8 mouse cellular contexts compared by ENCODE assay signal in the genomic region with DNA sequence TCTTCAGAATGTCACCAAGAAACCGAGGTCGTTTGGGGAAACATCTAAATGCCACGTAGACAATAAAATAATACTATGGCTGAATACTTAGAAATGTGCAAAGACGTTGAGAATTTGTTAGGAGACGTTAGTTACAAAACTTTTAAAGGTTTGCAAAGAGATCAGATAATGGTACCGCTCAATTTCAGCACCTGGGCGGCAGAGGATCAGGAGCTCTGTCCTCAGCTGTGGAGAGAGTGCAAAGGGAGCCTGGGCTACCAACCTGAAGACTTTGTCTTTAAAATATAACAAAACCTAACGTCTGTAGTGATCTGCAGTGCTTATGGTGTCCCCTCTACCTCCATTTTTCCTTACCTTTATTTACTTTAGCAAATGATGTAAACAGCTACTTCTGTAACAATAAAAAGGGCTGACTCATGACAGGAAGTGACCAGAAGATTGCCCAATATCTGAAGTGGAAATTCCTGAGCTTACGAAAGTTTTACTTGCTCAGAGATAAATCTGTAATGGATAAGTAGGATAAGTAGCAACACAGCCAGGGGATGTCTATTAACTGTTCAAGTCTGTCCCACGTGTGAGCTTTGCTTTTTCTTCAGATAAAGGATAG. TPM values are rescaled to one million over a fixed set of nuclear protein-coding genes. Genes with fewer than 3 reads are reported as not detected.
DNase-seq lines count a peak whose midpoint lies in the region; ATAC-seq lines count a peak whose summit lies in the region.

No protein-coding gene starts in this region.

- peak overlapping the region; percentile 68 for H3K4me2 ChIP-seq in forebrain, embryonic 11.5 days (ENCODE audit: low read depth, low read length, severe bottlenecking)
- H3K4me2 ChIP-seq in intestine, embryonic 14.5 days (ENCODE audit: low read length), result peak overlapping the region; percentile 52
- H3K4me2 ChIP-seq in lung, embryonic 15.5 days, result peak overlapping the region; percentile 75
- peak overlapping the region; percentile 38 for H3K4me2 ChIP-seq in stomach, embryonic 14.5 days (replicated peaks; ENCODE audit: low read depth, low read length)

- 21% methylated on average over 10 of the region's 10 CpGs for WGBS in forebrain, embryonic 11.5 days
- WGBS in intestine, embryonic 14.5 days, result 13% methylated on average over 10 of the region's 10 CpGs
- WGBS in lung, embryonic 15.5 days, result 9% methylated on average over 10 of the region's 10 CpGs
- WGBS in stomach, embryonic 14.5 days, result 10% methylated on average over 10 of the region's 10 CpGs

- H3K36me3 ChIP-seq in forebrain, embryonic 11.5 days (ENCODE audit: control insufficient read depth, insufficient read depth, low read length), result no peaks in the 10 kb centered on the region
- H3K36me3 ChIP-seq in intestine, embryonic 14.5 days (ENCODE audit: control insufficient read depth, insufficient read depth, low read length), result no peaks in the 10 kb centered on the region
- H3K36me3 ChIP-seq in lung, embryonic 15.5 days, result no peaks in the 10 kb centered on the region
- H3K36me3 ChIP-seq in stomach, embryonic 14.5 days (ENCODE audit: control insufficient read depth, insufficient read depth, low read length), result no peaks in the 10 kb centered on the region

- no peak for ATAC-seq in forebrain, embryonic 11.5 days (replicated peaks; ENCODE audit: low FRiP score)
- peak; percentile 54; the same call in 1 of the 2 replicates for ATAC-seq in intestine, embryonic 14.5 days (replicated peaks; ENCODE audit: low FRiP score, low TSS enrichment, low read depth)
- no peak for ATAC-seq in lung, embryonic 15.5 days (ENCODE audit: borderline replicate concordance, extremely low read depth, low FRiP score, low TSS enrichment)
- ATAC-seq in stomach, embryonic 14.5 days (ENCODE audit: insufficient number of reproducible peaks, insufficient read depth, low FRiP score, low read depth), result no peak

- peak overlapping the region; percentile 47; the same call in 1 of the 2 replicates for H3K27ac ChIP-seq in forebrain, embryonic 11.5 days (ENCODE audit: low read depth, low read length)
- H3K27ac ChIP-seq in intestine, embryonic 14.5 days (ENCODE audit: low read depth), result peak overlapping the region; percentile 73
- H3K27ac ChIP-seq in lung, embryonic 15.5 days, result peak overlapping the region; percentile 80
- peak overlapping the region; percentile 73; the same call in 1 of the 2 replicates for H3K27ac ChIP-seq in stomach, embryonic 14.5 days (ENCODE audit: low read length)

- H3K27me3 ChIP-seq in forebrain, embryonic 11.5 days (ENCODE audit: control insufficient read depth, insufficient read depth, low read length), result no peaks in the 10 kb centered on the region
- H3K27me3 ChIP-seq in intestine, embryonic 14.5 days (replicated peaks; ENCODE audit: control insufficient read depth, insufficient read depth, low read length), result no peaks in the 10 kb centered on the region
- no peaks in the 10 kb centered on the region for H3K27me3 ChIP-seq in lung, embryonic 15.5 days
- no peaks in the 10 kb centered on the region for H3K27me3 ChIP-seq in stomach, embryonic 14.5 days (ENCODE audit: control insufficient read depth, insufficient read depth, low read length)

- H3K9me3 ChIP-seq in forebrain, embryonic 11.5 days (ENCODE audit: control insufficient read depth, low read length), result no peaks in the 10 kb centered on the region
- H3K9me3 ChIP-seq in intestine, embryonic 14.5 days (ENCODE audit: control insufficient read depth, low read length), result no peaks in the 10 kb centered on the region
- no peaks in the 10 kb centered on the region for H3K9me3 ChIP-seq in lung, embryonic 15.5 days
- no peaks in the 10 kb centered on the region for H3K9me3 ChIP-seq in stomach, embryonic 14.5 days (ENCODE audit: control insufficient read depth, low read depth, low read length)

- H3K4me1 ChIP-seq in forebrain, embryonic 11.5 days (replicated peaks; ENCODE audit: control insufficient read depth, insufficient read depth, low read length), result peaks cover 2% of the 10 kb centered on the region; the same call in 1 of the 2 replicates
- peaks cover 8% of the 10 kb centered on the region; the same call in 1 of the 2 replicates for H3K4me1 ChIP-seq in intestine, embryonic 14.5 days (replicated peaks; ENCODE audit: control insufficient read depth, insufficient read depth, low read length)
- peaks cover 15% of the 10 kb centered on the region for H3K4me1 ChIP-seq in lung, embryonic 15.5 days
- no peaks in the 10 kb centered on the region for H3K4me1 ChIP-seq in stomach, embryonic 14.5 days (ENCODE audit: control insufficient read depth, insufficient read depth, low read length)

- H3K9ac ChIP-seq in forebrain, embryonic 11.5 days (ENCODE audit: low read length), result peak overlapping the region; percentile 69
- H3K9ac ChIP-seq in intestine, embryonic 14.5 days (ENCODE audit: low read length), result peak overlapping the region; percentile 45
- peak overlapping the region; percentile 57 for H3K9ac ChIP-seq in lung, embryonic 15.5 days
- H3K9ac ChIP-seq in stomach, embryonic 14.5 days (replicated peaks; ENCODE audit: low read depth, low read length), result peak overlapping the region; percentile 45; the same call in 1 of the 2 replicates

- peak; percentile 45 to 89 for DNase-seq in adrenal gland, adult (ENCODE audit: inconsistent age in 2 of 2, low spot score in 1 of 2)
- no peak for DNase-seq in adrenal gland, postnatal 4 days (ENCODE audit: low spot score in 2 of 2)
- DNase-seq in MN1 (ENCODE audit: low spot score), result peak; percentile 10
- no peak for DNase-seq in forebrain, embryonic 11.5 days (ENCODE audit: low spot score)
- DNase-seq in intestine, embryonic 14.5 days (ENCODE audit: low spot score), result peak; percentile 62
- no peak for DNase-seq in embryo, embryonic 11 days

- peak overlapping the region; percentile 44 for H3K4me3 ChIP-seq in forebrain, embryonic 11.5 days (ENCODE audit: low read depth, low read length)
- peak overlapping the region; percentile 52 for H3K4me3 ChIP-seq in intestine, embryonic 14.5 days (ENCODE audit: low read depth, low read length)
- peak overlapping the region; percentile 58 for H3K4me3 ChIP-seq in lung, embryonic 15.5 days
- peak overlapping the region; percentile 45 for H3K4me3 ChIP-seq in stomach, embryonic 14.5 days (ENCODE audit: low read depth, low read length)

RNA-seq across cellular contexts. Expression of gene Ngly1, which starts 5.4 kb away (rescaled TPM):
- total RNA-seq in adrenal gland, postnatal 4 days (2021), result 10 to 100 TPM; 42.6 to 49.3 TPM
- 24.0 and 25.9 TPM in 2 replicates for polyA plus RNA-seq in forebrain, embryonic 11.5 days (2014; fragmentation: Nextera tagmentation; extraction: Ambion mirVana)
- polyA plus RNA-seq in intestine, embryonic 14.5 days (2014; fragmentation: Nextera tagmentation; extraction: Ambion mirVana), result 32.1 and 35.7 TPM in 2 replicates
- 33.9 and 35.5 TPM in 2 replicates for polyA plus RNA-seq in lung, embryonic 15.5 days (2015; fragmentation: Nextera tagmentation; extraction: Ambion mirVana)
- polyA plus RNA-seq in stomach, embryonic 14.5 days (2014; fragmentation: Nextera tagmentation; extraction: Ambion mirVana), result 42.1 and 46.0 TPM in 2 replicates

RNA-seq across cellular contexts. Expression of gene Oxsm, which starts 5.9 kb away (rescaled TPM):
- total RNA-seq in adrenal gland, postnatal 4 days (2021), result 10 to 100 TPM; 20.5 to 22.2 TPM
- polyA plus RNA-seq in forebrain, embryonic 11.5 days (2014; fragmentation: Nextera tagmentation; extraction: Ambion mirVana), result 1.1 and 2.3 TPM in 2 replicates
- polyA plus RNA-seq in intestine, embryonic 14.5 days (2014; fragmentation: Nextera tagmentation; extraction: Ambion mirVana), result 2.1 and 2.6 TPM in 2 replicates
- polyA plus RNA-seq in lung, embryonic 15.5 days (2015; fragmentation: Nextera tagmentation; extraction: Ambion mirVana), result 2.0 and 3.0 TPM in 2 replicates
- 1.0 and 1.5 TPM in 2 replicates for polyA plus RNA-seq in stomach, embryonic 14.5 days (2014; fragmentation: Nextera tagmentation; extraction: Ambion mirVana)

Comparison
In these comparisons a context has a peak if more than half of its experiments do, and no peak if none do; other contexts are left out.
1. DNase-seq: peak in adrenal gland, adult (2 of 2), MN1 (single experiment) and intestine, embryonic 14.5 days (single experiment); none in adrenal gland, postnatal 4 days (0 of 2), forebrain, embryonic 11.5 days (single experiment) and embryo, embryonic 11 days (single experiment).
2. Peak in every context shown above with its lines, with median percentiles within 50 percentile points of each other: H3K27ac ChIP-seq, H3K4me2 ChIP-seq, H3K4me3 ChIP-seq and H3K9ac ChIP-seq.